Mouse (Mus musculus): Measurements from ENCODE around the gene Ptpn14. TPM values are rescaled to one million over a fixed set of nuclear protein-coding genes. Genes with fewer than 3 reads are reported as not detected.

The Ptpn14 gene
- total and polyA plus RNA-seq, 3 experiments = 11.7 to 19.4 (median 17.7) TPM

- no peak for DNase-seq
Measured at GRCm38 (mm10) chr1:189867034-189867433, 139.0 kb downstream of the Ptpn14 start.

GRCm38 (mm10) chr1:189867497-189867896, 139.4 kb downstream of the Ptpn14 start:
- peak; percentile 79 for DNase-seq

DNA sequence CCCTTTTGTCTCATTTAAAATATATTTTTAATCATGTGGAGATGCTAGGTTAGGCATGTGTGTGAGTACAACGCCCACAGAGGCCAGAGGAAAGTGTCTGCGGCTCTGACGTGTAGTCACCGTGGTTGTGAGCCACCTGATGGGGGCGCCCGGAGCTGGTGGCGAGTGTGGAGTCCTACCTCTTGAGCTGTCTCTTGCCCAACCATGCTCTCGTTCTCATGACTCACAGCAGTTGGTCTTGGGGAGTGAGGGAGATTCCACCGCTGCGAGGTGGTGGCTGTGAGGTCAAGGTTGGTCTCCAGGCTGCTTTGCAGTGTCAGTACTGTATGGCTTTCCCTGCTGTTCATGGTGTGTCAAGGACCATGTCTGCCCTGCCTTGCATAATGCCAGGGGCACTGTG, 140.0 kb downstream of the Ptpn14 start:
- peak; percentile 79 for DNase-seq

- DNase-seq = no peak
Measured at GRCm38 (mm10) chr1:189869651-189870270, 141.7 kb downstream of the Ptpn14 start.

GRCm38 (mm10) chr1:189870539-189870938, 142.5 kb downstream of the Ptpn14 start:
- no peak for DNase-seq

DNA sequence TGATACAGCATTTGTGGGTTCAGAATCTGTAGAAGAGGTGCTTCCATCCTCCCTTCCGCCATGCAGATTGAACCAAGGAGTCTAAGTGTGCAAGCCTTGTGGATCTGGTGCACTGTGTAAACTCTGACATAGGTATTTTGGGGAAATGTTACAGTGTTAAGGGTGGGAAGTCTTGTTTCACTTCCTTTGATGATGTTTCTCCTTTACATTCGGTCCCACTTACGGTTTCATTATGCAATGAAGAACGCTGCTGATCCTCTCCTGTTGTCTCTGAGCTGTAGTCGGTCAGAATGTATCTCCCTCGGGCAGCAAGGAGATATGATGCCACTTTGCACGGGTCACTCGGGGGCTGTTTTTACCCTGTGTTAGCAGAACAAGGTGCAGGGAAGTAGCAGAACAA, 143.6 kb downstream of the Ptpn14 start:
- no peak for DNase-seq

- DNase-seq = no peak
Measured at GRCm38 (mm10) chr1:189872050-189872449, 144.0 kb downstream of the Ptpn14 start.

DNA sequence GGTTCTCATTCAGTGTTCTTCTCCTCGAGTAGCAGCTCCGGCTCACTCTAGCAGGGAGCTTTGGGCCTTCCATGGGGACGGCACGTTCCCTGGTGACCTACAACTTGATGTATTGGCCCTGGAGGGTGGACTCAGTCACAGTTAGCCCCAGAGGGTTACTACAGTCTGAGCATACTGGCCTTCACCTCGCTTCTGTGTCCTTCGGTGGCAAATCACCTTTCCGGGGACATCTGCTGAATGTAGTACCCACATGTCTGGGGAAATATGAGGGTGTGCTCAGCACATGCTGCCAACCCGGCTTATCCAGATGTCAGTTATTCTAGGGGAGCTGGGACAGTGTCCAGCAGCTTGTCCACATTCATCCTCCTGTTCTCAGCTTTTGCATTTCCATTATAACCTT, 145.5 kb downstream of the Ptpn14 start:
- no peak for DNase-seq

DNA sequence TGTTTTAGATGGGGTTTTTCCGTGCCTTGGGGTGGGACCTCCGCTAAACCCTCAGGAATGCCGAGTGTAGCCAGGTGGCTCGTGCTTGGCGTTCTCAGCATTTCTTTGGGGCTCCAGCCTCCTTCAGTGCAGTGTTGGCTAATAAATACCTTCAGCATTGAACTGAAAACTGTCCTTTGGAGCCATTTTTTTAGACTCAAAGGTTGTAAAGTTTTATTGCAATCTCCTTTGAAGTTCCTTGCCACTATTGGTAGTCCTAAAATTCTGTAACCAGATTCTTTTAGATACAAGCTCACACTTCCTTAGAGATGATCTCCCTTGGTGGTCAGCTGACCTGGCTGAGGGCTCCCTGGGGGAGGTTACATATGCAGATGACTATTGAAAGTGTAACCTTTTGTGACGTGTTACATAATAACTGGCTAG, 147.4 kb downstream of the Ptpn14 start:
- no peak for DNase-seq

DNA sequence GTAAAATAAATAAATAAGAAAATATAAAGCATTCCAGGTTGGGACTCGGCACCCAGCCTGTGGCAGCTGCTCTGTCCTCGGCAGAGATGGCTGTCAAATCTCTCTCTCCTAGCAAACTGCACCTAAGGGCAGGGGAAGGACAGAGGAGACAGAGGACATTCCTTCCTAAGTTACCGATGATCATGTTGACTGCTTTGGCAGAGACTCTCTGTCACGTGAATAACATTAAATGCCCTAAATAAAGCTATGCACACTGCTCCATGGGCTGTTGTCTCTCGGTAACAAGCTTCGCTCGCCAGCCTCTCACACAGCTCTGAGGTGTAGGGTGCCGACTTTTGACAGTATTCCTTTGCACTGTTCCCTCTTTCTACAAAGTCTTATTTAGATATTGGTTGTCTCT, 148.1 kb downstream of the Ptpn14 start:
- no peak for DNase-seq

DNA sequence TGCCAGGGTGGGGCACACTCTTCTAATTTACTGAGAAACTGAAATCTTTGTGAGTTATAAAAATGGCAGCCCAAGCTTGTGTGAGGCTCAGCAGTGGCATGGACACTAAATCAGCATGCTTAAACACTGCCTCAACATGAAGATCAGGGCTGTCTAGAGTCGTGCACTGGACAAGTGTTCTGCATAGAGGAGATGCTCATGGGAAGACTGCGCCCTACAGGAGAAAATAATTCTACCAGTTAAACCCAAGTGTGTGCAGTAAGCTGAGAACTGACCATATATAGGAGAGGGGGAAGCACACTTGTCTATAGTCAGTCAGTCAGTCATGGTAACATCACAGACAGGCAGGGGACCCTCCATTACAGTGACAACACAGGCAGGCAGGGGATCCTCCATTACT, 151.1 kb downstream of the Ptpn14 start:
- DNase-seq = no peak

DNA sequence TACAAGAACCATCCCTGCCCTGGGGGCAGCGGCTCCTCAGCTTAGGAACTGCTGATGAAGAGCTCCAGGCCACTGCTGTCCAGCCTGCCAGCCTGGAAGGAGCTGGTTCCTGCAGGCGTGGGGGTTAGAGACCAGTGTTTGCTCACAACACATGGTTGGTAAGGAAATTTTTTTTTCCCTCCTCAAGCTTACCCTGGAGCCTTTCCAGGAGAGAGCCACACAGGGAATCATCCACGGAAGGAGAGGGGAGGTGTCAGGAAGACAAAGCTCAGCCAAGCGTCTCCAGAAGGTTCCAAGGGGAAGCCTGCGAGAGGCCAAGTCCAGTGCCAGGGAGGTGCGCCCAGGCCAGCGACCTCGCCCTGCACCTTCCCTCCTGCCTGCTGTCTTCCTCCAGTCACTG, 151.9 kb downstream of the Ptpn14 start:
- peak; percentile 57 for DNase-seq

GRCm38 (mm10) chr1:189880745-189881144, 152.7 kb downstream of the Ptpn14 start:
- no peak for DNase-seq

DNA sequence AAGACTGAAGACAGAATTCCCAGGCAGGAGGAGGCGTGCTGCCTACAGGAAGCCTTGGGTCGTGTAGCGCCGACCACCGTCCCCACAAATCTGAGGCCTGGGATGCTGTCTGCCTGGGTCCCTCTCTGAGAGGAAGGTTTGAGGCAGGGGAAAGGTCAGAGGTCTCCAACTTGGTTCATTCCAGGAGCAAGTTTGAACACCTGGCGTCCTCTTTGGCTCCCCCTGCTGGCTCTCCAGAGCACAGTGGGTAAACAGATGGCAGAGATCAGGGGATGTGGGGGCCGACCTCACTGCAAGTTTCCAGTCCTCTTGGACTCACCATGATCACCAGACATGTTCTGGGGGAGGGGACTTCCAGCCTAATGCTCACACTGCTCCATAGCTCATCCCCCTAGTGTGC, 154.8 kb downstream of the Ptpn14 start:
- no peak for DNase-seq

DNA sequence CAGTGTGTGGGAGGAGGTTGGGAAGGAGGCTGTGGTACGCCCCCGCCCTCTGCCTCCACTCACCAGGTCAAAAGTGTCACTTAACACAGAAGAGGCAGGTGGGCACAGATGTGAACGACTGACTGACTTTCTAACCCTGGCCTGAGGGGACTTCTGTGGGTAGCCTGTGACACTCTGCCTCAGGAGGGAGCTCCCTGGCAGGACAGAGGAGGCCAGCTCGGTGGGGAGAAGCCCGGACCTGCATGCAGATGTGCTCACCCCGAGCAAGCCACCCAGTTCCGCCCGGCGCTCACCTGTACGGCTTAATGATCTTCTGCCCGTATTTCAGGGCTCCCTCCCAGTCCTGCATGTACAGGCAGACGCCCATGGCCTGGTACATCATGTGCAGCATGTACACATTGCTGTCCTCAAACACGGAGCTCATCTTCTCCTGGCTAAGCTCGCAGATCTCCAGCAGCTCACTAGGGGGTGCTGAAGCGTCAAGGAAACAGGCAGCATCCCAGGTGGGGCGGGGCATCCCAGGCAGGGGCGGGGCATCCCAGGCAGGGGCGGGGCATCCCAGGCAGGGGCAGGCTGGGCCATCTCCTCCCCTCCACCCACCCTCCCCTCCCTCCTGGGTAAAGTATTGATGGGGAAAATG, 155.6 kb downstream of the Ptpn14 start:
- DNase-seq = peak; percentile 61

DNA sequence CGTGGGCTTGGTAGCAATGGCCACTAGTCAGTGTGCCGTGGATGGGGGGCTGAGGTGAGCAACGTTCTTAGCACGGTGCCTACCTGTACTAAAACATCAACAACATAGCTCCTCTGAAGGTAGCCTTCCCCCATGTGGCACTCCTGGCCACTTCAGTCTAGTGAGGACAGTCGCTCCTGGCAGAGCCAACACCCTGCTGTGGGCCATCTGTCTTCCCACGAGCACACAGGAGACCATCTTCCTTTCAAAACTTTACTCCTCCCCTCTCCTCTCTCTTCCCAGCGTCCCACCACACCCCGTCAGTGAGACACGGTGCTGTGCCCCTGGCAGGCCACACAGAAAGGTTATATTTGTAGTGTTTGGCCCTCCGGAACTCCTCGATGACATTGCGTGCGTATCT, 156.9 kb downstream of the Ptpn14 start:
- no peak for DNase-seq

GRCm38 (mm10) chr1:189885975-189886374, 157.9 kb downstream of the Ptpn14 start:
- no peak for DNase-seq

DNA sequence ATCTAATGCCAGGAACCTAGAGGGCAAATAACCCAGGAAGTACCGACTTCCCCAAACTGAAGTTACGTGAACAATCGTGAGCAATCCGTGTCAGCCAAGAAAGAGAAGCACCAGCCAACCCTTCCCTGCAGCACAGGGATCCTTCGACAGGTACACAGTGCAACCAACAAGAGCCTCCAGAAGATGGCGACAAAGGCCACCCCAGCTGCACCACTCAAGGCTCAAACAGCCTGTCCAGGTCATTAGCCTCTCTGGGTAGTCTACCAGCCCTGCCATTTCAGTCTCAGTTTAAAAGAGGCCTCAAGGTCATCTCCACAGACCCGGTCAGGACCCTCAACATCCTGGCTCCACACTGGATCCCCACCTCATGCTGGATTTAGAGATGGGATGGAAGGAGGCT, 159.4 kb downstream of the Ptpn14 start:
- DNase-seq = peak; percentile 73

- peak; percentile 59 for DNase-seq
Measured at GRCm38 (mm10) chr1:189888749-189889148, 160.7 kb downstream of the Ptpn14 start.

DNA sequence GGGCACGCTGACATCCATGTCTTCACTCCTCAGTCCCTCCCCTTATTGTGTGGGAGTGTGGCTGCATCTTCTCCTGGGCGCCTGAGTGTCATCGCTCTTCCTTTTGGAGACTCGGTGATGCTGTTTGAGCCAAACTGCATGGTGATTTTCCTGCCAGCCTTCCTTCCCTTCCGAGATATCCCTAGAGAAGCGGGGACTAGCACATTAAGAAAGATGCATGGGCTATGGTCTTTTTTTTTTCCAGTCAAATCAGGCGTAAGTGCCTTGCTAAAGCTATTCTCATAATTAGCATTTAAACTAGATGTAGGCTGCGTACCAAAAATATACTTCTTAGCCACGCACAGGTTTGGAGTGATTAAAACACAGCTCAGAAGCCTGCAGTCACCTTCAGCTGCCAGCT, 166.1 kb downstream of the Ptpn14 start:
- no peak for DNase-seq

DNA sequence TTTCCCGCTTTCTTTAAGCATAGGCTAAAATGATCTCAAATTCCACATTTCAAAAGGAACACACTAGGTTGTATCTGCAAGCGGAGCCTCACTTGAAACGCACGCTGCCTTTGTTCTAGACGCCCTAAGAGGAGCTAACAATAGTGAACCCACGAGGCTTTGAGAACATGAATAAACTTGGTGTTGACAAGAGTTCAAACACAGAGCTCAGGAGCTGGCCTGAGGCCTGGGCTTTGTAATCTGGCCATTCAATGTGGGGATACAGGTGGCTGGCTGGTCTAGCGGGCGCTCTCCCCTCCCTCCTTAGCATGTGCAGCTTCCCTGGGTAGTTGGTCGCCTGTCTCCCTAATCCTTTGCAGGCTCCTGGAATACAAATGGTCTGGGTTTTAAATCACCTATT, 169.8 kb downstream of the Ptpn14 start:
- no peak for DNase-seq

DNA sequence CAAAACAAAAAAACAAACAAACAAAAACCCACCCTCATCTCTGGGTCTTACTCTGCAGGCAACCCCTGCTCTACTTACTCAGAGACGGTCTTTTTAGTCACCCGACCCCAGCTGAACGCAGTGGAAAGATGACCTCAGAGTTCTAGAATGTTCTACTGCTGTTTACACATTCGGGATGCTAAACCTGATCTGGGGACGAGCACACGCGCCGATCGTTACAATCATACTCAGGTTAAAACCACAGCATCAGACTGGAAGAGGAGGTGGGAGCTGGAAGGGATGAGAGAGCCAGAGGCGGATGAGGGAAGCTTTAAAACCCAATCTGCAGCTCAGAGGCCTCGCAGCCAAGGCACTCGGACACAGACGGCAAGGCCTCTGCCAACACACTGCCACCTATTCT, 170.6 kb downstream of the Ptpn14 start:
- no peak for DNase-seq

DNA sequence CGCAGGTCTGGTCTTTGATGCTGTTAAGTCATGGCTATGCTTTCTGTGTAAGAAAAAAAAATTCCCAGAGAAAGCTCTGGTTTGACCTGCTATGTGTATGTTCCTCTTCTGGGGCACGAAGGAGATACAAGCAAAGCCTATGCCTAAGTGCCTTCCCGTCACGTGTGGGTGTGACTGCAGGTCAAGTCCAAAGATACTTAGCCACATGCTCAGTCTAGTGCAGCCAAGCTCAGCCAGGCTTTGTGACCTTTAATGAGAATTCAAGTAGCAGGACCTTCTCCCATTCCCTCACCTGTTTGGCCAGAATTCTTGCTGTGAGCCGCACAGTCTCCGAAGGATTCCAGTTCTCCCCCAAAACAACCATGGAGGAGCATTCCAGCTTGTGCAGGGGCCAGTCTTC, 171.5 kb downstream of the Ptpn14 start:
- no peak for DNase-seq

- DNase-seq = no peak
Measured at GRCm38 (mm10) chr1:189902413-189902812, 174.3 kb downstream of the Ptpn14 start.

Data from adrenal gland, adult 2 months (tissue).